Mouse (Mus musculus): ENCODE measurements around the gene Gm45808.
"Not testable (repeated sequence)": the region's sequence is repeated elsewhere in the genome, so short reads cannot be mapped to it uniquely, and the experiment has no call there.

Gm45808 gene

GRCm38 (mm10) chr7:45486761-45487415, at the start of gene Gm45808:
Gene Gm45808 (minus strand): TSS chr7:45486811.
- no peak for DNase-seq (ENCODE audit: low read depth)

- peak; percentile 64 for DNase-seq (ENCODE audit: low read depth)
Measured at GRCm38 (mm10) chr7:45535676-45536075, 49.1 kb upstream of the Gm45808 start.

GRCm38 (mm10) chr7:45530643-45531042, 44.0 kb upstream of the Gm45808 start:
- DNase-seq (ENCODE audit: low read depth): peak; percentile 62

- DNase-seq (ENCODE audit: low read depth): peak; percentile 63
Measured at GRCm38 (mm10) chr7:45529461-45529860, 42.9 kb upstream of the Gm45808 start.

- DNase-seq (ENCODE audit: low read depth): not testable (repeated sequence)
Measured at GRCm38 (mm10) chr7:45527169-45527568, 40.6 kb upstream of the Gm45808 start.

GRCm38 (mm10) chr7:45526474-45527120, 40.0 kb upstream of the Gm45808 start:
- peak; percentile 60 for DNase-seq (ENCODE audit: low read depth)

GRCm38 (mm10) chr7:45525809-45526473, 39.3 kb upstream of the Gm45808 start, which contains the start of the genes Ppp1r15a and Plekha4:
Gene Ppp1r15a (minus strand): TSS chr7:45526268.
Gene Plekha4 (plus strand): TSS chr7:45526330.
- DNase-seq (ENCODE audit: low read depth): peak; percentile 98

GRCm38 (mm10) chr7:45524841-45525621, 38.4 kb upstream of the Gm45808 start:
- peak; percentile 68 for DNase-seq (ENCODE audit: low read depth)

- DNase-seq (ENCODE audit: low read depth): no peak
Measured at GRCm38 (mm10) chr7:45523678-45524170, 37.1 kb upstream of the Gm45808 start.

GRCm38 (mm10) chr7:45522957-45523676, 36.5 kb upstream of the Gm45808 start:
- DNase-seq (ENCODE audit: low read depth): peak; percentile 38

- DNase-seq (ENCODE audit: low read depth): no peak
Measured at GRCm38 (mm10) chr7:45522194-45522752, 35.7 kb upstream of the Gm45808 start.

GRCm38 (mm10) chr7:45521728-45522184, 35.1 kb upstream of the Gm45808 start:
- DNase-seq (ENCODE audit: low read depth): peak; percentile 75

GRCm38 (mm10) chr7:45520605-45521004, 34.0 kb upstream of the Gm45808 start:
- no peak for DNase-seq (ENCODE audit: low read depth)

GRCm38 (mm10) chr7:45519345-45520120, 32.9 kb upstream of the Gm45808 start:
- peak; percentile 37 for DNase-seq (ENCODE audit: low read depth)

GRCm38 (mm10) chr7:45518618-45519017, 32.0 kb upstream of the Gm45808 start:
- DNase-seq (ENCODE audit: low read depth): no peak

- DNase-seq (ENCODE audit: low read depth): not testable (repeated sequence)
Measured at GRCm38 (mm10) chr7:45516846-45517245, 30.2 kb upstream of the Gm45808 start.

- DNase-seq (ENCODE audit: low read depth): no peak
Measured at GRCm38 (mm10) chr7:45515436-45515835, 28.8 kb upstream of the Gm45808 start.

GRCm38 (mm10) chr7:45514411-45514810, 27.8 kb upstream of the Gm45808 start:
- no peak for DNase-seq (ENCODE audit: low read depth)

- peak; percentile 95 for DNase-seq (ENCODE audit: low read depth)
Measured at GRCm38 (mm10) chr7:45509912-45510787, 23.5 kb upstream of the Gm45808 start, which contains the start of gene Nucb1. Gene Nucb1 (minus strand): TSS chr7:45510406.
